Mouse (Mus musculus): Measurements from ENCODE around the gene Crtac1. TPM values are rescaled to one million over a fixed set of nuclear protein-coding genes. Genes with fewer than 3 reads are reported as not detected.

Gene Crtac1
- 0.08 TPM in 1 of 2 replicates, not detected in the other for polyA plus RNA-seq (2016; fragmentation: Nextera tagmentation; extraction: Ambion mirVana)

- Histone ChIP-seq H3K27ac (no peak within 1 kb of the TSS), H3K9me3 (replicated peaks) (no peaks in the 10 kb centered on the region), H3K4me1 (peaks cover 10% of the 10 kb centered on the region; the same call in 1 of the 2 replicates), H3K27me3 (replicated peaks) (peaks cover 85% of the 10 kb centered on the region), H3K36me3 (no peaks in the 10 kb centered on the region), H3K4me2 (peak within 1 kb of the TSS; percentile 63), H3K9ac (no peak within 1 kb of the TSS), H3K4me3 (peak within 1 kb of the TSS; percentile 50)
- 2% methylated on average over 62 of the region's 88 CpGs for WGBS (ENCODE audit: insufficient replicate concordance)
- no peak for ATAC-seq
These were observed at the start of gene Crtac1 for GRCm38 (mm10) chr19:42431485-42432190. Gene Crtac1, minus strand, starts transcription at chr19:42431783.

- H3K4me3 ChIP-seq = no peak overlapping the region
- ATAC-seq = no peak
- H3K36me3 ChIP-seq = no peaks in the 10 kb centered on the region
- no peaks in the 10 kb centered on the region for H3K4me1 ChIP-seq
- H3K27me3 ChIP-seq (replicated peaks) = peaks cover 24% of the 10 kb centered on the region
- no peak overlapping the region for H3K27ac ChIP-seq
- H3K9ac ChIP-seq = no peak overlapping the region
- no peak overlapping the region for H3K4me2 ChIP-seq
- no peaks in the 10 kb centered on the region for H3K9me3 ChIP-seq (replicated peaks)
- 53% methylated on average over 12 of the region's 12 CpGs for WGBS (ENCODE audit: insufficient replicate concordance)
These were observed 46.7 kb upstream of the Crtac1 start for GRCm38 (mm10) chr19:42478303-42478702.

- WGBS (ENCODE audit: insufficient replicate concordance) = 46% methylated on average over 5 of the region's 5 CpGs
- Histone ChIP-seq H3K27me3 (replicated peaks) (peaks cover 23% of the 10 kb centered on the region), H3K4me2 (no peak overlapping the region), H3K27ac (no peak overlapping the region), H3K4me3 (no peak overlapping the region), H3K36me3 (no peaks in the 10 kb centered on the region), H3K4me1 (no peaks in the 10 kb centered on the region), H3K9me3 (replicated peaks) (no peaks in the 10 kb centered on the region), H3K9ac (no peak overlapping the region)
- no peak for ATAC-seq
These were observed 46.2 kb upstream of the Crtac1 start for GRCm38 (mm10) chr19:42477769-42478168.

- H3K27me3 ChIP-seq (replicated peaks) = peaks cover 3% of the 10 kb centered on the region; the same call in 1 of the 2 replicates
These were observed 41.2 kb upstream of the Crtac1 start for GRCm38 (mm10) chr19:42472831-42473230.

GRCm38 (mm10) chr19:42471571-42471970 lies 40.0 kb upstream of the Crtac1 start:
- Histone ChIP-seq H3K4me2 (no peak overlapping the region), H3K9me3 (replicated peaks) (no peaks in the 10 kb centered on the region), H3K9ac (no peak overlapping the region), H3K36me3 (no peaks in the 10 kb centered on the region), H3K27ac (no peak overlapping the region), H3K4me1 (no peaks in the 10 kb centered on the region), H3K4me3 (no peak overlapping the region), H3K27me3 (replicated peaks) (no peaks in the 10 kb centered on the region; the same call in 1 of the 2 replicates)
- WGBS (ENCODE audit: insufficient replicate concordance) = 82% methylated on average over 4 of the region's 4 CpGs
- ATAC-seq = no peak

More at GRCm38 (mm10) chr19:42472831-42473230, 41.2 kb upstream of the Crtac1 start:
- Histone ChIP-seq H3K4me3 (no peak overlapping the region), H3K27ac (no peak overlapping the region), H3K9ac (no peak overlapping the region), H3K4me2 (no peak overlapping the region), H3K4me1 (no peaks in the 10 kb centered on the region), H3K9me3 (replicated peaks) (no peaks in the 10 kb centered on the region), H3K36me3 (no peaks in the 10 kb centered on the region)
- 29% methylated on average over 11 of the region's 11 CpGs for WGBS (ENCODE audit: insufficient replicate concordance)
- ATAC-seq = no peak

GRCm38 (mm10) chr19:42461851-42462250 lies 30.3 kb upstream of the Crtac1 start:
- WGBS (ENCODE audit: insufficient replicate concordance) = 32% methylated on average over 6 of the region's 6 CpGs
- H3K4me3 ChIP-seq = no peak overlapping the region
- no peak overlapping the region for H3K9ac ChIP-seq
- 0 out of 2 replicates have a peak overlapping the region, but pooled peaks have one; percentile 21 for H3K4me2 ChIP-seq
- no peak overlapping the region for H3K27ac ChIP-seq
- 0 out of 2 replicates have a peak, but pooled peaks cover 4% of the 10 kb centered on the region for H3K27me3 ChIP-seq (replicated peaks)
- H3K4me1 ChIP-seq = peaks cover 17% of the 10 kb centered on the region; the same call in 1 of the 2 replicates
- no peak for ATAC-seq
- H3K36me3 ChIP-seq = no peaks in the 10 kb centered on the region
- H3K9me3 ChIP-seq (replicated peaks) = no peaks in the 10 kb centered on the region

GRCm38 (mm10) chr19:42461353-42461752 lies 29.8 kb upstream of the Crtac1 start:
- no peak overlapping the region for H3K4me3 ChIP-seq
- H3K27ac ChIP-seq = no peak overlapping the region
- ATAC-seq = no peak
- H3K27me3 ChIP-seq (replicated peaks) = 0 out of 2 replicates have a peak, but pooled peaks cover 4% of the 10 kb centered on the region
- no peak overlapping the region for H3K9ac ChIP-seq
- H3K4me1 ChIP-seq = peaks cover 17% of the 10 kb centered on the region; the same call in 1 of the 2 replicates
- H3K4me2 ChIP-seq = peak overlapping the region; percentile 21
- 32% methylated on average over 9 of the region's 9 CpGs for WGBS (ENCODE audit: insufficient replicate concordance)
- H3K36me3 ChIP-seq = no peaks in the 10 kb centered on the region
- H3K9me3 ChIP-seq (replicated peaks) = no peaks in the 10 kb centered on the region

GRCm38 (mm10) chr19:42459512-42459911 lies 27.9 kb upstream of the Crtac1 start:
- Histone ChIP-seq H3K9ac (no peak overlapping the region), H3K4me2 (no peak overlapping the region), H3K9me3 (replicated peaks) (no peaks in the 10 kb centered on the region), H3K27me3 (replicated peaks) (0 out of 2 replicates have a peak, but pooled peaks cover 4% of the 10 kb centered on the region), H3K4me1 (peaks cover 17% of the 10 kb centered on the region; the same call in 1 of the 2 replicates), H3K36me3 (no peaks in the 10 kb centered on the region), H3K27ac (no peak overlapping the region), H3K4me3 (no peak overlapping the region)
- WGBS (ENCODE audit: insufficient replicate concordance) = 71% methylated on average over 8 of the region's 8 CpGs
- no peak for ATAC-seq

- no peaks in the 10 kb centered on the region for H3K9me3 ChIP-seq (replicated peaks)
- no peaks in the 10 kb centered on the region for H3K36me3 ChIP-seq
- WGBS (ENCODE audit: insufficient replicate concordance) = 44% methylated on average over 6 of the region's 6 CpGs
- H3K4me3 ChIP-seq = no peak overlapping the region
- H3K27me3 ChIP-seq (replicated peaks) = 0 out of 2 replicates have a peak, but pooled peaks cover 4% of the 10 kb centered on the region
- ATAC-seq = no peak
- H3K27ac ChIP-seq = no peak overlapping the region
- H3K9ac ChIP-seq = no peak overlapping the region
- H3K4me1 ChIP-seq = no peaks in the 10 kb centered on the region
- H3K4me2 ChIP-seq = no peak overlapping the region
These were observed 23.1 kb upstream of the Crtac1 start for GRCm38 (mm10) chr19:42454481-42455236.

- Histone ChIP-seq H3K9me3 (replicated peaks) (no peaks in the 10 kb centered on the region), H3K9ac (no peak overlapping the region), H3K36me3 (no peaks in the 10 kb centered on the region), H3K27me3 (replicated peaks) (0 out of 2 replicates have a peak, but pooled peaks cover 4% of the 10 kb centered on the region), H3K4me2 (no peak overlapping the region), H3K4me1 (no peaks in the 10 kb centered on the region), H3K4me3 (no peak overlapping the region), H3K27ac (no peak overlapping the region)
- no peak for ATAC-seq
- 71% methylated on average over 9 of the region's 9 CpGs for WGBS (ENCODE audit: insufficient replicate concordance)
These were observed 22.4 kb upstream of the Crtac1 start for GRCm38 (mm10) chr19:42454006-42454405.

GRCm38 (mm10) chr19:42452539-42452938 lies 21.0 kb upstream of the Crtac1 start:
- Histone ChIP-seq H3K27ac (no peak overlapping the region), H3K4me3 (no peak overlapping the region), H3K4me1 (no peaks in the 10 kb centered on the region), H3K4me2 (no peak overlapping the region), H3K9ac (no peak overlapping the region), H3K36me3 (no peaks in the 10 kb centered on the region), H3K9me3 (replicated peaks) (no peaks in the 10 kb centered on the region), H3K27me3 (replicated peaks) (no peaks in the 10 kb centered on the region)
- WGBS (ENCODE audit: insufficient replicate concordance) = 66% methylated on average over 7 of the region's 7 CpGs
- ATAC-seq = no peak

- Histone ChIP-seq H3K4me1 (no peaks in the 10 kb centered on the region), H3K4me3 (no peak overlapping the region), H3K9me3 (replicated peaks) (no peaks in the 10 kb centered on the region), H3K9ac (no peak overlapping the region), H3K27me3 (replicated peaks) (peaks cover 4% of the 10 kb centered on the region; the same call in 1 of the 2 replicates), H3K36me3 (no peaks in the 10 kb centered on the region), H3K27ac (no peak overlapping the region), H3K4me2 (no peak overlapping the region)
- no peak for ATAC-seq
- WGBS (ENCODE audit: insufficient replicate concordance) = 74% methylated on average over 10 of the region's 10 CpGs
These were observed 17.0 kb upstream of the Crtac1 start for GRCm38 (mm10) chr19:42448539-42448938.

Measured in liver, embryonic 12.5 days (tissue).